Mouse (Mus musculus) heart, embryonic 12.5 days (tissue): ENCODE measurements at regions not wholly inside any gene's neighbourhood (a gene's known extent, or its start where the extent isn't known, plus 50 kb on each side); places are given as distances from the start of the nearest gene placed in this dataset.

Experiments
- ATAC-seq: fragments of 200-750 bp; cut with Nextera tagmentation; 2 replicates; pipeline ENCODE4 v1.8.0; 2017; ENCODE audit warnings: moderate TSS enrichment, moderate library complexity; ENCODE audit not compliant: insufficient number of reproducible peaks, low FRiP score
- H3K27ac ChIP-seq: fragments of 300-500 bp; sonication (generic); 2 replicates; pipeline ENCODE4 v1.5.1; 2016; ENCODE audit warnings: mild to moderate bottlenecking, moderate library complexity; ENCODE audit not compliant: poor library complexity, severe bottlenecking
- H3K27me3 ChIP-seq: fragments of 300-500 bp; sonication (generic); replicated peaks from 2 replicates; pipeline ENCODE4 v1.6.1; 2016; ENCODE audit warnings: mild to moderate bottlenecking, moderate library complexity
- H3K36me3 ChIP-seq: fragments of 300-500 bp; sonication (generic); 2 replicates; pipeline ENCODE4 v1.6.1; 2016; ENCODE audit warnings: mild to moderate bottlenecking, moderate library complexity
- H3K4me1 ChIP-seq: fragments of 300-500 bp; sonication (generic); replicated peaks from 2 replicates; pipeline ENCODE4 v1.6.1; 2016; ENCODE audit warnings: mild to moderate bottlenecking
- H3K4me2 ChIP-seq: fragments of 300-500 bp; sonication (generic); 2 replicates; pipeline ENCODE4 v1.6.1; 2016; ENCODE audit warnings: mild to moderate bottlenecking, moderate library complexity
- H3K4me3 ChIP-seq: fragments of 300-500 bp; sonication (generic); 2 replicates; pipeline ENCODE4 v1.5.1; 2016; ENCODE audit warnings: mild to moderate bottlenecking
- H3K9ac ChIP-seq: fragments of 300-500 bp; sonication (generic); 2 replicates; pipeline ENCODE4 v1.6.1; 2016; ENCODE audit warnings: mild to moderate bottlenecking, moderate library complexity
- H3K9me3 ChIP-seq: fragments of 300-500 bp; sonication (generic); replicated peaks from 2 replicates; pipeline ENCODE4 v1.6.1; 2016; ENCODE audit warnings: mild to moderate bottlenecking, moderate library complexity
- WGBS: fragments of 180-500 bp; shearing (Covaris S2); methylation state at CpG from one replicate; pipeline ENCODE4 v1.1.7; 2016; 5-methylcytosine and 5-hydroxymethylcytosine counted together

DNA sequence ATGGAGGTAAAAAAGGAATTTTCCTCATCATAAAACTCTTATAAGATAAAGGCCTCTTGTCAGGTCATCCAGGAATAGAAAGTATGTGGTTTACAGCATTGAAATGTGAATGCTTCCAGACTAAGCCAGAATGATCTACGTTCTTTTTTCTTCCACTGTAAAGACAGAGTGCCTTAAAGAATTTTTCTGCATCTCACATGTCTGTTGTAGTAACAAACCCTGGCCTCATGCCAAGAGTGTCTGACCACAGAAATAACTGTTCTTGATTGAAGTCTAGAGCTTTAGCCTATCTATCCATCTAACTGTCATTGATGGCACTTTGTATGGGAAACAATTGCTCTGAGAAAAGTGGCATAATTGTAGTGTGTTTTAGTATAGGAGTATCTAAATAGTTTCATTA, 246.2 kb downstream of the Dnajb9 start:
- Histone ChIP-seq H3K27ac (no peak overlapping the region), H3K4me2 (no peak overlapping the region), H3K4me3 (no peak overlapping the region), H3K9ac (no peak overlapping the region), H3K27me3 (no peaks in the 10 kb centered on the region), H3K9me3 (no peaks in the 10 kb centered on the region), H3K4me1 (no peaks in the 10 kb centered on the region), H3K36me3 (no peaks in the 10 kb centered on the region)
- WGBS = 71% methylated on average over 1 of the region's 1 CpGs
- no peak for ATAC-seq

GRCm38 (mm10) chr12:43962551-43963120, 247.5 kb downstream of the Dnajb9 start:
- no peak overlapping the region for H3K4me2 ChIP-seq
- no peaks in the 10 kb centered on the region for H3K9me3 ChIP-seq
- no peak overlapping the region for H3K27ac ChIP-seq
- no peak overlapping the region for H3K9ac ChIP-seq
- no peaks in the 10 kb centered on the region for H3K36me3 ChIP-seq
- no peaks in the 10 kb centered on the region for H3K4me1 ChIP-seq
- WGBS = 76% methylated on average over 6 of the region's 6 CpGs
- H3K27me3 ChIP-seq = no peaks in the 10 kb centered on the region
- no peak for ATAC-seq
- no peak overlapping the region for H3K4me3 ChIP-seq

DNA sequence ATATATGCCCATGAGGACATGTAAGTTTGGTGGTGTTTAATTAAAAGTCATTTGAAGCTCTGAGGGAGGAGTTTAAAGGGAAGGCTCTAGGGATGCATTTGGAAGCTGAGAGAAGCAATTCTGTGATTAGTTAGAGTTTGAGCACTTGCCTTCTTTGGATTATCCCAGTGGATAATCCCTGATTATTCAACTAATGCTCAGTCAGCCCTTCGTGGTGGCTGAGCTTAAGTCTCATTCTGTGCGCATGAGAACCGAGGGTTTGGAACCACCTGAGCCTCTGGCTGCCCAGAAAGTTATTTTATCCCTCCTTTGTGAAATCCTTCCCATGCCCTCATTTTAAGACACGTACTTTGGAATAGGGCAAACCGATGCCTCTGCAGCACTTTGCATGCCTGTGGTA, 285.9 kb downstream of the Dnajb9 start:
- Histone ChIP-seq H3K27ac (no peak overlapping the region), H3K27me3 (no peaks in the 10 kb centered on the region), H3K4me1 (no peaks in the 10 kb centered on the region), H3K4me2 (no peak overlapping the region), H3K9ac (no peak overlapping the region), H3K9me3 (0 out of 2 replicates have a peak, but pooled peaks cover 3% of the 10 kb centered on the region), H3K4me3 (no peak overlapping the region), H3K36me3 (no peaks in the 10 kb centered on the region)
- WGBS = 73% methylated on average over 5 of the region's 5 CpGs
- ATAC-seq = no peak

DNA sequence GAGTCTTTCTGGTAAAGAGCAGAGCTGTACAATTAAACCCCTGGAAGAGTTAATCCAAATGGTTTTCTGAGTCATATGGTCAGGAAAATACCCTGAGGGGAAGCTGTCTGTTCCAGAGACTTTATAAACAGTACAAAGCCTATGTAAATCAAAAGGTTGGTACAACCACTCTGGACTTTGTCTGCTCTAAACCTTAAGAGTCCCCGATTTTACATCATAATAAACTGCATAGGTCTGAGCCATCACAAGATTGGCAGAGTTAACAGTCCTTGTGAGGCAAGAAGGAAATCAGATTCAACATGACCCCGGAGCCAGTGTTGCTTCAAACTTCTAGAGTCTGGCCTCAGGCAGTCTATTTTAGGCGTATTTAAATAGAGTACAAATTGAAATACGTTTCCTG, 289.7 kb downstream of the Dnajb9 start:
- Histone ChIP-seq H3K4me1 (no peaks in the 10 kb centered on the region), H3K27me3 (no peaks in the 10 kb centered on the region), H3K9me3 (no peaks in the 10 kb centered on the region), H3K4me2 (no peak overlapping the region), H3K27ac (no peak overlapping the region), H3K9ac (no peak overlapping the region), H3K4me3 (no peak overlapping the region), H3K36me3 (no peaks in the 10 kb centered on the region)
- 63% methylated on average over 4 of the region's 4 CpGs for WGBS
- ATAC-seq = no peak

GRCm38 (mm10) chr12:43919114-43919513, 291.0 kb downstream of the Dnajb9 start:
- no peaks in the 10 kb centered on the region for H3K9me3 ChIP-seq
- no peak for ATAC-seq
- H3K4me2 ChIP-seq = no peak overlapping the region
- no peaks in the 10 kb centered on the region for H3K4me1 ChIP-seq
- no peak overlapping the region for H3K9ac ChIP-seq
- H3K36me3 ChIP-seq = no peaks in the 10 kb centered on the region
- H3K27me3 ChIP-seq = no peaks in the 10 kb centered on the region
- 62% methylated on average over 3 of the region's 3 CpGs for WGBS
- no peak overlapping the region for H3K27ac ChIP-seq
- no peak overlapping the region for H3K4me3 ChIP-seq

DNA sequence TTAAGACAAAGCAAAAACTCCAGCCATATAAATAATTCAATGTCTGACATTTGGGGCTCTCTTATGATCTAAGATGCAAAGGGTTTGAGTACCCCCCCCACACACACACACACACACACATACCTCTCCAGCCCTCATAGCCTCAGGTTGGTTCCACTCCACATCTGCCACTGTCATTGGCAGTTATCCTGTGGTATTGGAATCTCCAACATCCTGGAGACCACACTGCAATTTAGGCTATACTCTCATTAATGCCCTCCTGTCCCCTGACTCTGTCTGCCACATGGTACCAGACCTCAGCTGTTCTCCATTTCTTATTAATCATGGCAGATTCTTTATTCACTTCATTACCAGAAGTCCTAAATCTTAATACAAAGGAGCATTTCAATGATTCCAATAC, 293.3 kb downstream of the Dnajb9 start:
- Histone ChIP-seq H3K9me3 (no peaks in the 10 kb centered on the region), H3K4me1 (no peaks in the 10 kb centered on the region), H3K9ac (no peak overlapping the region), H3K36me3 (no peaks in the 10 kb centered on the region), H3K27ac (no peak overlapping the region), H3K4me2 (no peak overlapping the region), H3K4me3 (no peak overlapping the region), H3K27me3 (no peaks in the 10 kb centered on the region)
- ATAC-seq = no peak

DNA sequence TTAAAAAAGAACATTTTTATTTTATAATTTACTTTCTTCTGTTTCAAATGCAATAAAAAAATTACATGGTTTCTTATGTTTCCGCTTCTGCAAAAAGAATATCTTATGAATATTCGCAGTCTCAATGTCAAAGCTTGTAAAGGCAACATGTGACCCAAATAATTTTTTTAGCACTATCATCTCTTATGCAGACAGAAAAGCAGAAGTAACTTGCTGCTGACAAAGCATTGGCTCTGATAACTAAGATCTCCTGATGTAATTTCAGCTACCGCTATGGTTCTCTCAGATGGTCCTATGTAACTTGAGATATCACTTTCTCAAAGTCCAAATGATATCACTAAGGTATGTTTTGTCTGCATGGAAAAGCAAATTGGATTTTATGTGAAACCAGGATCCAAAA, 310.9 kb downstream of the Dnajb9 start:
- Histone ChIP-seq H3K36me3 (no peaks in the 10 kb centered on the region), H3K9me3 (no peaks in the 10 kb centered on the region), H3K9ac (no peak overlapping the region), H3K27me3 (no peaks in the 10 kb centered on the region), H3K27ac (no peak overlapping the region), H3K4me3 (no peak overlapping the region), H3K4me1 (no peaks in the 10 kb centered on the region), H3K4me2 (no peak overlapping the region)
- WGBS = 84% methylated on average over 3 of the region's 3 CpGs
- ATAC-seq = no peak

- Histone ChIP-seq H3K4me3 (no peak overlapping the region), H3K27ac (no peak overlapping the region), H3K9me3 (no peaks in the 10 kb centered on the region), H3K9ac (no peak overlapping the region), H3K4me1 (no peaks in the 10 kb centered on the region), H3K36me3 (no peaks in the 10 kb centered on the region), H3K27me3 (no peaks in the 10 kb centered on the region), H3K4me2 (no peak overlapping the region)
- WGBS = 50% methylated on average over 3 of the region's 3 CpGs
- no peak for ATAC-seq
Observed at GRCm38 (mm10) chr12:43885596-43885995, 324.5 kb downstream of the Dnajb9 start.

- H3K36me3 ChIP-seq = no peaks in the 10 kb centered on the region
- no peak overlapping the region for H3K4me3 ChIP-seq
- H3K27ac ChIP-seq = no peak overlapping the region
- 90% methylated on average over 1 of the region's 1 CpGs for WGBS
- no peaks in the 10 kb centered on the region for H3K4me1 ChIP-seq
- H3K9me3 ChIP-seq = no peaks in the 10 kb centered on the region
- H3K27me3 ChIP-seq = no peaks in the 10 kb centered on the region
- ATAC-seq = no peak
- no peak overlapping the region for H3K9ac ChIP-seq
- H3K4me2 ChIP-seq = no peak overlapping the region
Observed at GRCm38 (mm10) chr12:43860479-43860878, 349.6 kb downstream of the Dnajb9 start.

GRCm38 (mm10) chr12:43856370-43856769, 353.8 kb downstream of the Dnajb9 start:
- 72% methylated on average over 4 of the region's 4 CpGs for WGBS
- H3K27me3 ChIP-seq = no peaks in the 10 kb centered on the region
- no peak overlapping the region for H3K4me3 ChIP-seq
- H3K9me3 ChIP-seq = no peaks in the 10 kb centered on the region
- no peak overlapping the region for H3K27ac ChIP-seq
- ATAC-seq = no peak
- no peaks in the 10 kb centered on the region for H3K36me3 ChIP-seq
- H3K4me1 ChIP-seq = no peaks in the 10 kb centered on the region
- H3K9ac ChIP-seq = no peak overlapping the region
- no peak overlapping the region for H3K4me2 ChIP-seq

DNA sequence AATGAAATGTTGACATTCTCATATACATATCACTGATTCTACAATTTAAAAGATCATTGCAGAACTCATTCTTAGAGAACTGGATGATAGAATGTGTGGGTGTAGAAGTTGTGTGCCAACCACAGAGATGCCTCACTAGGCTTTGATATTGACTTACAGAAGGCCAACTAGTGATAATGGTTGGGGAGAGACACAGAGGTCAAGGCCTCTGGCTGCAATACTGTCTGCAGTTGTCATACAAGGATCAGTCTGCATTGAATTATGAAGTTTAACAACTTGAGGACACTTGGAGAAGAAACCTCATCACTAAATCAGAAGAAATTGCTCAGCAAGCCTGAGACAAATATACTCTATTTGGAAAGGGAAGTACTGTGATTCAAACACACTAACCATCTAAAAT, 357.9 kb downstream of the Dnajb9 start:
- no peaks in the 10 kb centered on the region for H3K4me1 ChIP-seq
- H3K27me3 ChIP-seq = no peaks in the 10 kb centered on the region
- no peak overlapping the region for H3K4me2 ChIP-seq
- no peak overlapping the region for H3K4me3 ChIP-seq
- no peaks in the 10 kb centered on the region for H3K36me3 ChIP-seq
- no peak overlapping the region for H3K9ac ChIP-seq
- no peaks in the 10 kb centered on the region for H3K9me3 ChIP-seq
- no peak for ATAC-seq
- no peak overlapping the region for H3K27ac ChIP-seq

- no peak overlapping the region for H3K4me3 ChIP-seq
- no peaks in the 10 kb centered on the region for H3K9me3 ChIP-seq
- no peak for ATAC-seq
- H3K4me1 ChIP-seq = no peaks in the 10 kb centered on the region
- no peak overlapping the region for H3K9ac ChIP-seq
- no peak overlapping the region for H3K4me2 ChIP-seq
- 59% methylated on average over 4 of the region's 4 CpGs for WGBS
- H3K27me3 ChIP-seq = no peaks in the 10 kb centered on the region
- no peaks in the 10 kb centered on the region for H3K36me3 ChIP-seq
- H3K27ac ChIP-seq = no peak overlapping the region
Observed at GRCm38 (mm10) chr12:43851264-43852009, 358.7 kb downstream of the Dnajb9 start.
